Mouse (Mus musculus) cortical plate, adult 2 months (tissue): ENCODE measurements at regions not wholly inside any gene's neighbourhood (a gene's known extent, or its start where the extent isn't known, plus 50 kb on each side); places are given as distances from the start of the nearest gene placed in this dataset.

Experiments
- CTCF ChIP-seq: fragments of 200-500 bp; IDR thresholded peaks from 2 replicates; pipeline ENCODE4 v1.5.1; 2011; ENCODE audit warnings: mild to moderate bottlenecking, control low read depth, low read length; ENCODE audit not compliant: insufficient read depth; ENCODE audit errors: extremely low read depth
- POLR2A ChIP-seq: fragments of 200-500 bp; IDR thresholded peaks from 2 replicates; pipeline ENCODE4 v1.6.1; 2011; ENCODE audit warnings: mild to moderate bottlenecking, low read length, control low read depth; ENCODE audit not compliant: insufficient read depth; ENCODE audit errors: extremely low read depth

GRCm38 (mm10) chr13:45302796-45303195 lies 86.7 kb upstream of the Mylip start:
- TF ChIP-seq CTCF = no peak
- TF ChIP-seq POLR2A = no peak
